Mouse (Mus musculus) myocyte (in vitro differentiated cells): ENCODE data around the gene Aen.

Experiments used
- E2F4 ChIP-seq: IDR thresholded peaks from one replicate; pipeline ENCODE4 v1.6.1; 2011; ENCODE audit warnings: mild to moderate bottlenecking, control low read depth, moderate library complexity; ENCODE audit not compliant: insufficient read depth
- MAX ChIP-seq: IDR thresholded peaks from one replicate; pipeline ENCODE4 v1.6.1; 2011; ENCODE audit warnings: low read depth, mild to moderate bottlenecking, control low read depth
- MYOD1 ChIP-seq, 3 experiments: IDR thresholded peaks; one replicate each; pipeline ENCODE4 v1.6.1; 2011; ENCODE audit warnings: control low read depth in 2 of 3, low read depth in 2 of 3, mild to moderate bottlenecking in 2 of 3, moderate library complexity in 1 of 3; ENCODE audit not compliant: insufficient read length in 2 of 3, control insufficient read depth in 1 of 3
- POLR2A ChIP-seq: IDR thresholded peaks from one replicate; pipeline ENCODE4 v1.6.1; 2011; ENCODE audit warnings: low read depth, mild to moderate bottlenecking, control low read depth, moderate library complexity; ENCODE audit not compliant: insufficient read length
- TCF12 ChIP-seq: IDR thresholded peaks from one replicate; pipeline ENCODE4 v1.6.1; 2011; ENCODE audit warnings: mild to moderate bottlenecking, control low read depth; ENCODE audit not compliant: poor library complexity, insufficient read depth, severe bottlenecking
- TCF3 ChIP-seq: IDR thresholded peaks from one replicate; pipeline ENCODE4 v1.6.1; 2011; ENCODE audit warnings: low read depth, control low read depth; ENCODE audit not compliant: insufficient read length
- USF1 ChIP-seq: IDR thresholded peaks from one replicate; pipeline ENCODE4 v1.6.1; 2011; ENCODE audit warnings: low read depth, mild to moderate bottlenecking, control low read depth, moderate library complexity

DNA sequence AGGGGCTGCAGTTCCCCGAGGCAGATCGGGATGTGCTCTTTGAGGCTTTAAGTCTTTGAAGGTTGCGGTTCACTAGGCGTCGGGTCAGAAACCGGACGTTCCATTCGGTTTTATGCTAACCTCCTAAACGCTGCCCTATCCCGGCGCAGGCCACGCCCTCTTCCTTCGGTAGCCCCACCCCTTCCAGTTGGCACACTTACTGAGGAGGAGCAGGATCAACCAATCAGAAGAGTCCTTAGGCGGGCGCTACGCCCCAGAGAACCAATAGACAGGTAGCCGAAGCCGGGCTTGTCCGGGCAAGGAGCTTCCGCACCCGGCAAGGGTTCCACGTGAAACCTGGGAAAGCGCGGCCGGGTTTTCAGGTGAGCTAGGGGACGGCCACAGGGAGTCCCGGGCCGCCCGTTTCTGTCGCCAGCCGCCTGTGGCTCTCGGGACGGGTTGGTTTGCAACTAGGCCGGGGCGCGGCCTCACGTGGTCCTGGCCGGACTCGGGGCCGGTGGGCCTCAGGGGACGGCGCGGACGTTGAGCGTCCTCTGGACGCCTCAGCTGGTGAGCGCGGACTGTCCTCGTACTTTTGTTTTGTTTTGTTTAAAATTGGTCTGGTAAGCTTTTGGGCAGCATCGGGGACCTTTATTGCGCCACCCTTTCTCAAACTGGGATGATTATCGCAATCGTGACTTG is at the start of gene Aen:
- TF ChIP-seq USF1 (no peak), POLR2A (peak; percentile 31), TCF12 (no peak), MYOD1 (IDR thresholded peaks at IDR 0.05; ENCODE audit: control insufficient read depth in 1 of 3, insufficient read length in 2 of 3, low read depth in 2 of 3) (no peak), MAX (no peak), E2F4 (no peak), TCF3 (no peak)
